Mouse (Mus musculus) forebrain, embryonic 12.5 days (tissue): ENCODE data around the gene Tbx3. TPM values are rescaled to one million over a fixed set of nuclear protein-coding genes. Genes with fewer than 3 reads are reported as not detected.
A peak's percentile ranks its signal among the peaks of the same experiment; 100 is the strongest.

Experiments
- ATAC-seq: fragments of 200-750 bp; cut with Nextera tagmentation; 2 replicates; pipeline ENCODE4 v1.8.0; 2017; ENCODE audit warnings: moderate TSS enrichment; ENCODE audit not compliant: low FRiP score
- H3K27ac ChIP-seq: fragments of 300-500 bp; sonication (generic); 2 replicates; pipeline ENCODE4 v1.5.1; 2016; ENCODE audit warnings: mild to moderate bottlenecking
- H3K27me3 ChIP-seq: fragments of 300-500 bp; sonication (generic); 2 replicates; pipeline ENCODE4 v1.6.1; 2016; ENCODE audit warnings: mild to moderate bottlenecking
- H3K36me3 ChIP-seq: fragments of 300-500 bp; sonication (generic); replicated peaks from 2 replicates; pipeline ENCODE4 v1.6.1; 2016; ENCODE audit warnings: mild to moderate bottlenecking
- H3K4me1 ChIP-seq: fragments of 300-500 bp; sonication (generic); 2 replicates; pipeline ENCODE4 v1.6.1; 2016
- H3K4me2 ChIP-seq: fragments of 300-500 bp; sonication (generic); 2 replicates; pipeline ENCODE4 v1.6.1; 2016; ENCODE audit warnings: mild to moderate bottlenecking, moderate library complexity
- H3K4me3 ChIP-seq: fragments of 300-500 bp; sonication (generic); replicated peaks from 2 replicates; pipeline ENCODE4 v1.5.1; 2016; ENCODE audit warnings: mild to moderate bottlenecking
- H3K9ac ChIP-seq: fragments of 300-500 bp; sonication (generic); 2 replicates; pipeline ENCODE4 v1.6.1; 2016; ENCODE audit warnings: mild to moderate bottlenecking
- H3K9me3 ChIP-seq: fragments of 300-500 bp; sonication (generic); 2 replicates; pipeline ENCODE4 v1.6.1; 2016
- WGBS: fragments of 180-500 bp; shearing (Covaris S2); methylation state at CpG from one replicate; pipeline ENCODE4 v1.1.7; 2016; 5-methylcytosine and 5-hydroxymethylcytosine counted together
- polyA plus RNA-seq: library from polyadenylated mRNA; unstranded; fragments of >200 nt; fragmentation: Nextera tagmentation; extraction: Ambion mirVana; gene quantifications from 2 replicates; pipeline ENCODE4 v1.2.1, GENCODE M21; 2016

Tbx3 gene
- polyA plus RNA-seq, 1 experiment from 2014 or later = 2.3 TPM

DNA sequence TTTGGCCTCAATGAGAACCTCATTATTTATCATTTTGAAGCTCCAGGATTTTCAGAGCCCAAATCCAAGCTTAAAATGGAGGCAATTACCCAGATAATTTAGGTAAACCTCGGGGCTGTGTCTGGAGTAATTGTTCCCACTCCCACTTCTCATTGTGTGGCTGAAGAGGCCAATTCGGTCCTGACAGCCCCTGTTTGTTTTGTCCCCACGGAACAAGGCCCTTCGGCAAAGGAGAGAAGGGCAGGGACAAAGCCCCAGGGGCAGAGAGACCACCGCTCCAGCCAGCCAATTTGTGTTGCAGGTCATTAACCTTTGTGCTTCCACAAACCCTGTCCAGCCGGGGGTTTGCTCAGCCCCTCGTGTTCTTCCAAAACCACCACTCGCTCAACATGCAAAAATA, 24.4 kb downstream of the Tbx3 start:
- peaks cover 71% of the 10 kb centered on the region for H3K27me3 ChIP-seq
- WGBS = 2% methylated on average over 8 of the region's 8 CpGs
- no peaks in the 10 kb centered on the region for H3K9me3 ChIP-seq
- H3K4me2 ChIP-seq = peak overlapping the region; percentile 10; the same call in 1 of the 2 replicates
- H3K4me1 ChIP-seq = peaks cover 14% of the 10 kb centered on the region; the same call in 1 of the 2 replicates
- H3K36me3 ChIP-seq = no peaks in the 10 kb centered on the region
- no peak overlapping the region for H3K4me3 ChIP-seq
- no peak overlapping the region for H3K9ac ChIP-seq
- ATAC-seq = no peak
- H3K27ac ChIP-seq = no peak overlapping the region

DNA sequence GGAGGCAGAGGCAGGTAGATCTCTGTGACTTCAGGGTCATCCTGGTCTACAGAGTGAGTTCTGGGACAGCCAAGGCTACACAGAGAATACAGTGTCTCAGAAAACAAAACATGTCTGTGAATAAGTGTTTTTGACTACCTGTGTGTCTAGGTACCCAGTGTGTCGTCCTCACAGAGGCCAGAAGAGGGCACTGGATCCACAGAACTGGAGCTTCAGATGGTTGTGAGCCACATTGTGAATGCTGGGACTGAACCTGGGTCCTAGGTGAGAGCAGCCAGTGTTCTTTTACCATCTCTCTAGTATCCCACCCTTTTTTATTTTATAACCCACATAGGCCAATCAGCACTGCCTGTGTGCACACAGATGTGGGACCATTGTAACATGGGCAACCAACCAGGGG, 32.6 kb downstream of the Tbx3 start:
- Histone ChIP-seq H3K36me3 (no peaks in the 10 kb centered on the region), H3K27me3 (peaks cover 76% of the 10 kb centered on the region), H3K4me3 (no peak overlapping the region), H3K4me1 (peaks cover 7% of the 10 kb centered on the region), H3K27ac (no peak overlapping the region), H3K9me3 (no peaks in the 10 kb centered on the region), H3K9ac (no peak overlapping the region), H3K4me2 (no peak overlapping the region)
- WGBS = 62% methylated on average over 1 of the region's 1 CpGs
- ATAC-seq = no peak

DNA sequence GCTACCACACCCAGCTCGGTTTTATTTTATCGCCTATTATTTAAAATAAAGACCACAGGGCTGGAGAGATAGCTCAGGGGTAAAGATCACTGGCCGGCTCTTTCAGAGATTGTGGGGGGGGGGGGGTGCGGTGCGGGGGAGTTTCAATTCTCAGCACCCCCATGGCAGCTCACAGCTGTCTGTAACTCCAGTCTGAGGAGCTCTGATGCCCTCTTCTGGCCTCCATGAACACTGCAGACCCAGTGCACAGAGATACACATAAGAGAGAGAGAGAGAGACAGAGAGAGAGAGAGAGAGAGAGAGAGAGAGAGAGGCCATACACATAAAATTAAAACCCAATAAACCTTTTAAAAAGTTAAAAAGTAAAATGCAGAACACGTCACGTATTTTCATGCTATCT, 34.4 kb downstream of the Tbx3 start:
- ATAC-seq = no peak
- peaks cover 83% of the 10 kb centered on the region for H3K27me3 ChIP-seq

DNA sequence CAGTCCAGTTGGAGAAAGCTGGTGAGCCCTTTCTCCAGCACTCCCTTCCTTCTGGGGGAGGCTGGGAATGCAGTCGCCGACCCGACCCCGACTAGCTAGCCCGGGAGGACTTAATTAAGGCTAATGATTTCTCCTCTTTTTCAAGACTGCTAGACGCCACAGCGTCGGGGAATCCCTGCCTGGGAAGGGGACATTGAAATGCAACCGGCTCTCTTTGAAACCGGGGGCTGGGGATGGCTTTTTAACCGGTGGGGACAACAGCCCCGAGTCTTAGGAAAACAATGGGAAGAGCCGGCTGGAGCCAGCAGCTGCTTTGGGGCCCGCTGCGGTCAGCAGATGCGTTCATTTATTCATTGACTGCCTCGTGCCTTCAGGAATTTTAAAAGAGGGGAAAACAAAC, 36.0 kb downstream of the Tbx3 start:
- Histone ChIP-seq H3K27ac (no peak overlapping the region), H3K9ac (0 out of 2 replicates have a peak overlapping the region, but pooled peaks have one; percentile 18), H3K36me3 (no peaks in the 10 kb centered on the region), H3K4me3 (peak overlapping the region; percentile 11; the same call in 1 of the 2 replicates), H3K4me1 (peaks cover 7% of the 10 kb centered on the region), H3K27me3 (peaks cover 91% of the 10 kb centered on the region), H3K9me3 (no peaks in the 10 kb centered on the region; the same call in 1 of the 2 replicates), H3K4me2 (peak overlapping the region; percentile 41)
- no peak for ATAC-seq
- under 1% methylated on average over 17 of the region's 17 CpGs for WGBS

More for the DNA sequence above, 34.4 kb downstream of the Tbx3 start:
- H3K4me3 ChIP-seq = no peak overlapping the region
- H3K36me3 ChIP-seq = no peaks in the 10 kb centered on the region
- WGBS = 56% methylated on average over 7 of the region's 7 CpGs
- H3K4me2 ChIP-seq = no peak overlapping the region
- no peak overlapping the region for H3K27ac ChIP-seq
- H3K9ac ChIP-seq = no peak overlapping the region
- no peaks in the 10 kb centered on the region for H3K9me3 ChIP-seq
- H3K4me1 ChIP-seq = peaks cover 7% of the 10 kb centered on the region

DNA sequence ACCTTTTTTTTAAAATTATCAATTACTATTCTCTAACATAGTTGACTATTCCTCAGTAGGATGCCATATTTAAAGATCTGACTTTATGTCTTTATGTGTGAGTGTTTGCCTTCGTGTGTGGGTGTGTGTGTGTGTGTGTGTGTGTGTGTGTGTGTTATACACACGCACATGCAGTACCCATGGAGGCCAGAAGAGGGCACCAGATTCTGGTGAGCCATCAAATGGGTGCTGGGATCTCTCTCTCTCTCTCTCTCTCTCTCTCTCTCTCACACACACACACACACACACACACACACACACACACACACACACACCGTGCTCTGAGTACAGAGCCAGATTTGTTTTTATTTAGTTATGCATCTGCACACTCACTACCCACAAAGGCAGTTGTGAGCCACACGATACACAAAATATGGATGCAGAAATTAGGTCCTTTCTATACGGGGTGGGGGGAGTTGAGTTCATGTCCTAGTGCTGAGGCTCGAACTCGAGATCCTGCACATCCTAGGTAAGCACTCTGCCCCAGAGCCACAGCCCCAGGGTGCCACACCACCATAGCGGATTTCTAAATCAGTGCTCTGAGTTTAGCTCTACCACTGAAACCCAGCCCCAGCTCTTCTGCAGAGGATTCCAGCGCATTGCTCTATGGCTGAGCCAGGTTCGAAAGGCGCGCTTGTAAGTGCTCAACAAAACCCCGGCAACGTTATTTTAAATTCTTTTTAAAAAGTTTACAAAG, 38.5 kb downstream of the Tbx3 start:
- no peak for ATAC-seq
- Histone ChIP-seq H3K4me3 (no peak overlapping the region), H3K9ac (no peak overlapping the region), H3K4me1 (peaks cover 7% of the 10 kb centered on the region), H3K4me2 (no peak overlapping the region), H3K9me3 (no peaks in the 10 kb centered on the region; the same call in 1 of the 2 replicates), H3K27ac (no peak overlapping the region), H3K27me3 (peaks cover 90% of the 10 kb centered on the region), H3K36me3 (no peaks in the 10 kb centered on the region)
- 76% methylated on average over 14 of the region's 14 CpGs for WGBS

DNA sequence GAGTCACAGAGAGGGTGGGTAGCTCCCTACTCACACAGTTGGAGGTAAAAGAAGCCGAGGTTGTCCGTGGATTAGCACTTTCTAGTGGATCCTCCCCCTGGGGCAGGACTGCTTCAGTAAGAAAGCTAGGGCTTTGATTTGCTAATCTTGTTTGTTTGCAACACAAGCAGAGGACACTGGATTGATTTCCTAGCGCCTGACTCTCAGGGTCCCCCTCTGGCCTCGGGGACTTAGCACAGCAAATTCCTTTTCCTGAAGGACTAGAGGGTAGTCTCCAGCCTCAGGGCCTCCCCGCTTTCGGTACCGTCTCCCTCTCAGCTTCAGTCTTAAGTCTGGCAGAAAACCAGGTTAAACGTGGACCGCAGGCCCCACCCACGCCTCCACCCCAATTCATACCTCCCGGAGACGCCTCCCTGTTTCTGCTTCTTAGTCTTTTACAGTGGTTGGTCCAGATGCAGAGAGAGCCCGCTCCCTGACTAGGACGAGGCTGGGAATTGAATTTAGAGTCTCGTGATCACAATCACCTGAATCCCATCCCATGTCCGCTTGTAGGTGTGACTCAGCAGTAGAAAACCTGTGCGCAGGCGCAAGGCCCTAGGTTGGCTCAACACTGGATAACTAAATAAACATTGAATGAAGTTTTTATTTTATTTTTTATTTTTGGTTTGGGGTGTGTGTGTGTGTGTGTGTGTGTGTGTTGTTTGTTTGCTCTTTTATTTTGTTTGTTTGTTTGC, 39.5 kb downstream of the Tbx3 start:
- no peak overlapping the region for H3K4me3 ChIP-seq
- peaks cover 87% of the 10 kb centered on the region for H3K27me3 ChIP-seq
- no peaks in the 10 kb centered on the region; the same call in 1 of the 2 replicates for H3K9me3 ChIP-seq
- ATAC-seq = no peak
- no peak overlapping the region for H3K9ac ChIP-seq
- H3K36me3 ChIP-seq = no peaks in the 10 kb centered on the region
- no peak overlapping the region for H3K4me2 ChIP-seq
- WGBS = 8% methylated on average over 18 of the region's 18 CpGs
- peaks cover 7% of the 10 kb centered on the region for H3K4me1 ChIP-seq
- no peak overlapping the region for H3K27ac ChIP-seq

DNA sequence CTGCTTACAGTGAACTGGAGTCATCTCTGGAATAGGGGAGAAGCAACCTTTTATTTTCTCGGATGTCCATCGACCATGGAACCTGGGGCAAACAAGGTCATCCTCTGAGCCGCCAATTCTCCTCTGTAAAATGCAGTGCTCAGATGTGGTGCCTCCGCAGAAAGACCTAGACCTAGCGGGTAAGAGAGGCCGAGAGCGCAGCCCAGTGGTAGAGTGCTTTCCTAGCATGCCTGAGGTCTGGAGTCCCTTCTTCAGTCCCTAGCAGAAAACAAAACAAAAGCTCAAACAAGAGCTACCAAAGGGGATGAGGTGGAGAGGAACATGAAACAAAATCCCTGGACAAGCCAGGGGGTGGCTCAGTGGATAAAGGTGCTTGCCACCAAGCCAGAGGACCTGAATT, 40.3 kb downstream of the Tbx3 start:
- H3K4me3 ChIP-seq = no peak overlapping the region
- WGBS = 9% methylated on average over 7 of the region's 7 CpGs
- no peak overlapping the region for H3K9ac ChIP-seq
- no peaks in the 10 kb centered on the region; the same call in 1 of the 2 replicates for H3K9me3 ChIP-seq
- no peaks in the 10 kb centered on the region for H3K36me3 ChIP-seq
- no peak overlapping the region for H3K27ac ChIP-seq
- H3K4me1 ChIP-seq = peaks cover 7% of the 10 kb centered on the region
- peaks cover 89% of the 10 kb centered on the region for H3K27me3 ChIP-seq
- no peak overlapping the region for H3K4me2 ChIP-seq
- ATAC-seq = no peak

DNA sequence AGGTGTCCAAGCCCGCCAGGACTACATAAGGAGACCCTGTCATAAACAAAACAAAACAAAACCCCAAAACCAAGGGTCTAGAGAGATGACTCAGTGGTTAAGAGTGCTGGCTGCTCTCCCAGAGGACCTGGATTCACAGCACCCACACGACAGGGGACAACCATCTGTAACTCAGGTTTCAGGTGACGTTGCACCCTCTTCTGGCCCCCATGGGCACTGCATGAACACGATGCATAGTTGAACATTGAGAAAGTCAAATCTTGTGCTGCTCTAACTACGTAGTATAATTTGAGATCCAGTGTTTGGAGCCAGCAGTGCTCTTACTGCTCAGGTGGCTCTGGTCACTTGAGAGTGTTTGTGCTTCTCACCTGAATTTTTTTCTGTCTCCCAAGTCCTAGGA, 41.2 kb downstream of the Tbx3 start:
- WGBS = 81% methylated on average over 5 of the region's 5 CpGs
- no peak for ATAC-seq
- H3K9ac ChIP-seq = no peak overlapping the region

DNA sequence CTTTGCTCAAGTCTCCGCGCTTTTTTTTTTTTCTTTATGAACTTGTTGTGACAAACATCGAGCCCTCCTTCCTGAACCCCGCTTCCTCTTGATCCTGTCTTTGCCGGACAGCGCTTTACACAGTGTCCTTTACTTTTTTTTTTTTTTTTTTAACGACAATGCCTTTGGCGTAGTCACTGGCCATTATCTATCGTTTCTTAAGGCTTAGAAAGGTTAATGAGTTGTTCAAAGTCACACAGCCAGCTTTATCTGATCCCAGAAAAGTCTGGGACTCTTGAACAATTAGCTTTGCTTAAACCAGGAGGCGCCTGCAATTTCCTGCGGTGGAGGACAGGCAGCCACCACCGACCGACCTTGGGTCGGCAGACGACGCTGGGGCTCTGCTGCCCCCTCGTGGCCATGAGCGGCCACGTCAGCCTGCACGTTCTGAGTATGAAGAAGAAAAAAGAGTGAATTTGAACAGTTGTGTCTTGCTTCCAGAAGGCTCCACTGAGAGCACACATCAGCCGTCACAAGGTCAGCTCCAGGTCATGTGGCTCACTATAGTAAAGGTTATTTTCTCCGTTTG, 42.3 kb downstream of the Tbx3 start:
- no peaks in the 10 kb centered on the region for H3K4me1 ChIP-seq
- peak overlapping the region; percentile 15; the same call in 1 of the 2 replicates for H3K4me2 ChIP-seq
- H3K9me3 ChIP-seq = no peaks in the 10 kb centered on the region; the same call in 1 of the 2 replicates
- no peak overlapping the region for H3K27ac ChIP-seq
- 5% methylated on average over 22 of the region's 22 CpGs for WGBS
- no peaks in the 10 kb centered on the region for H3K36me3 ChIP-seq
- H3K9ac ChIP-seq = no peak overlapping the region
- H3K27me3 ChIP-seq = peaks cover 79% of the 10 kb centered on the region
- ATAC-seq = 0 out of 2 replicates have a peak, but pooled peaks have one; percentile 39
- H3K4me3 ChIP-seq = no peak overlapping the region

More for the DNA sequence above, 41.2 kb downstream of the Tbx3 start:
- Histone ChIP-seq H3K4me1 (peaks cover 2% of the 10 kb centered on the region), H3K9me3 (no peaks in the 10 kb centered on the region; the same call in 1 of the 2 replicates), H3K4me3 (no peak overlapping the region), H3K4me2 (no peak overlapping the region), H3K36me3 (no peaks in the 10 kb centered on the region), H3K27me3 (peaks cover 88% of the 10 kb centered on the region), H3K27ac (no peak overlapping the region)

DNA sequence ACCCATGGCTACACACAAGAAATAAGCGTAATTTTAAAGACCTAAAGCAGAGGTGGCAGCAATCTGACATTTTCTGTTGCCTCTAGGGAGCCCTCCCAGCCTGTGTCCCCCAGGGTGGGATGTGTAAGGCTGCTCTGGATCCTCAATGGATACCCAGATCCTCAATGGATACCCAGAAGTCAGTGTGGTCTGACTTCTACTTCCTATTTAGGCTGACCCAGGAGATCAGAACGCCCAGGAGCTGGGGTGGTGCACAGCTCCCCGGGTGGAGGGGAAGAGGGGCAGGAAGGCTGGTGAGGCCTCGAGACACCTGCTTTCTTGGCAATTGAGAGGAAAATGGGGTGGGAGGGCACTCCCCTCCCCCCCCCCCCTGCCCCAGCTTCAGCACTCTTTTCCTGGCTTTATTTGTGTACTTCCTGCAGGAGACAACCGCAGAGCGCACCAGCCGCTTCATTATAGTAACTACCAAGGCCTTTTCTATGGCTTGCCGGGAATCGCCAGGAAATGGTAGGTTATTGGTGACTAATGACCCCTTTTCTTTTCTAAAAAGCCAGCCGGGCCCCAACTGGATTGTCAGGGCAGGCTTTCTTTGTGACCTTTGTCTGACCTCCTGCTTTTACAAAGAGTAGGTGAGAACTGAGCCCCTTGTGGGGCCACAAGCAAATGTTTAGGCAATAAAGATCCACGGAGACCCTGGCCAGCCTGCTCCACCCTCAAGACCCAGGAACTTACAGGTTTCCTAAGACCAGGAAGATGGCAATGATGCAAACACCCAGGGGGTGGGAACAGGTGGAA, 50.2 kb downstream of the Tbx3 start:
- WGBS = 14% methylated on average over 11 of the region's 11 CpGs
- H3K36me3 ChIP-seq = no peaks in the 10 kb centered on the region

DNA sequence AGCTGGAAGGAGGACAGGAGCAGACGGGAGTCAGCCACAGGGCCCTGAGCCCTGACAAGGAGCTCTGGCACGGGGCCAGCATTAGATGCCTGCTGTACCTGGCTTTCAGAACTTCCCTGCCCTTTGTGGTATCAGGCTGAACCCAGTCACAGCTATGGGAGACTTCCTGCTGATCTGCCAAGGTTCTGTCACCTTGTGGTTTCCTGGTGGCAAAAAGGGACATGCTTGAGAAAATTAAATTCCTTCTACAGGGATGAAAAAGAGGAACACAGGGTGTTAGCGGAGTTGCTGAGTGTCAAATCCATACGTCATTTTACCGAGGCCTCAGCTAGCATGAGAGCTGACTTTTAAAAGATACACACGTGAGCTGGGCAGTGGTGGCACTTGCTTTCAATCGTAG, 62.5 kb downstream of the Tbx3 start:
- Histone ChIP-seq H3K27me3 (0 out of 2 replicates have a peak, but pooled peaks cover 8% of the 10 kb centered on the region), H3K9ac (no peak overlapping the region; the same call in 1 of the 2 replicates), H3K4me3 (no peak overlapping the region), H3K4me2 (no peak overlapping the region), H3K9me3 (no peaks in the 10 kb centered on the region), H3K36me3 (no peaks in the 10 kb centered on the region), H3K4me1 (no peaks in the 10 kb centered on the region), H3K27ac (no peak overlapping the region)
- ATAC-seq = no peak
- 80% methylated on average over 7 of the region's 7 CpGs for WGBS

More for the DNA sequence above, 50.2 kb downstream of the Tbx3 start:
- Histone ChIP-seq H3K4me1 (no peaks in the 10 kb centered on the region), H3K27me3 (peaks cover 27% of the 10 kb centered on the region), H3K4me3 (no peak overlapping the region), H3K27ac (no peak overlapping the region), H3K9ac (no peak overlapping the region), H3K4me2 (no peak overlapping the region), H3K9me3 (no peaks in the 10 kb centered on the region)
- ATAC-seq = no peak
